Mouse (Mus musculus) right cerebral cortex, postnatal 25 days (tissue): ENCODE data around the gene Rora.

Experiments used
- DNase-seq: peaks from one replicate; pipeline ENCODE4 v3.0.0; 2022

Rora gene

GRCm38 (mm10) chr9:68966540-68966939, 313.0 kb downstream of the Rora start:
- DNase-seq: no peak

DNA sequence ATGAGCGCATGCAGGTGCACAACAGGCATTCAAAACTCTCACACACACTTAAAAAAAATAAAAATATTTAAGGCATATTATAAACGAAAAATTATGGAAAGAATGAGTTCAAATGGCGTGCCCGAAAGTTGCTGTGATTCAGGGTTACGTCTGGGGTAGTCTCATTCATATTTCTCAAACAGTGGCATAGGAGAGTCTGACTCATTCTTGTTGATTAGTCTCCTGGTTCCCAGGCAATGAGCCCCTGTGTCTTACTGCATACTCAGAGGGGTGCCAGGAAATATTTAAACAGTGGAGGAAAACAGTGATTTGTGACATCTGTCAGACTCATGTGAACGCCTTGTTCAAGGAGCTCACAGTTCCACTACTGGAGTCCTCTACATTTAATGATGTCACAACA, 316.5 kb downstream of the Rora start:
- no peak for DNase-seq

DNA sequence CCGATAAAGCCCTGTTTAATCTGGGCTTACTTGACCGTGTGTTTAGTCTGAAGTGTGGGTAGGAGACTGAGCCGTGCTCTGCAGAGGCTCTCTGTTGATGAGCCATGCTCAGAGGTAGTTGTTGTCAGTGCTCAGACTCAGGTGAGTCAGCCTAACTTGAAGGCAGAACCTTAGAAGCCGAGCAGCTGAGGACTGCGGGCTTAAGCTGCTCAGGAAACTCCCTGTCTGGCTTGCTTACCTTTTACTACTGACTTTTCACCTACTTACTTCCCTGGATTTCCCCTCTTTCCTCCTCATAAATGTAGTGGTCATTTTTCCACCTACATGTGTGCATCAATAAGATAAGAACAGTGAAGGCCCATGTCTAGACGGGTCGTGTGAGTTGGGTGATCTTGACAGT, 318.7 kb downstream of the Rora start:
- DNase-seq: no peak

- DNase-seq: no peak
Observed at GRCm38 (mm10) chr9:68974517-68974916, 320.9 kb downstream of the Rora start.

GRCm38 (mm10) chr9:68976136-68976535, 322.6 kb downstream of the Rora start:
- no peak for DNase-seq

DNA sequence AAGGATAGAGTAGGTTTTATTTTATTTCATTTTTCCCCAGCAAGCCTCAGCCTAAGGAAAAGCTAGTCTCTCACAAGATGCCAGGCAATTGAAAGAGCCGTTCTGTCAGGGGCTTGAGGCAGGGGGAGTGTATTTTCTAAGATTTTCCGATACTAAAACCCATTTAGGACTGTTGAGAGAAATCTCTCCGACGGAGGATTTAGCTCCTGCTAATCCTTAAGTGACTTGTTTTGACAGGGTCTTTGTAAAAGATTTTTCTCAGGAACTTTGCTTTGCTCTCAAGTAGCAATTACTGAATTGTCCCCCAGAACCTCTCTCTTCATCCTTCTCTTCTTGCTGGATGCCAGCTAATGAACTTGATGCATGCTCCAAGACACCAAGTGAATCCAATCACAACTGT, 323.3 kb downstream of the Rora start:
- DNase-seq: no peak

GRCm38 (mm10) chr9:68978656-68979055, 325.1 kb downstream of the Rora start:
- DNase-seq: no peak

DNA sequence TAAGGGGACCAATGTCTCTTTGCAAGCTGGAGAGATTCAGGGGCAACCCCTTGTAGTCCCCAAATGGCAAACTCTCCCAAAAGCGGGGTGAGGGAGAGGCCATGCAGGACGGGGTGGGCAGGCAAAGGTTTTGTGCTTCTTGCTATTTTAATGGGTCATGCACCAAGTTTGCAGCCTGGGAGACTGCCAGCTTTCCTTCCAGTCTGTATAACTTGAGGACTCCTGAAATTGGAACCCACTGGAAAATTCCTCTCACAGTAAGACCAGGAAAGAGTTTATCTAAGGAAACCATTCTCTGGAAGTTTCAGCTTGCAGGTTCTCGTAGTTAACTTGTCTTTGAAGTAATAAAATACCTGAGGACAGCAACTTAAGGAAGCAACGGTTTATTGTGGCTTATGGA, 326.5 kb downstream of the Rora start:
- no peak for DNase-seq

- DNase-seq: no peak
Observed at GRCm38 (mm10) chr9:68985046-68985445, 331.5 kb downstream of the Rora start.

- DNase-seq: no peak
Observed at GRCm38 (mm10) chr9:68985796-68986195, 332.2 kb downstream of the Rora start.

DNA sequence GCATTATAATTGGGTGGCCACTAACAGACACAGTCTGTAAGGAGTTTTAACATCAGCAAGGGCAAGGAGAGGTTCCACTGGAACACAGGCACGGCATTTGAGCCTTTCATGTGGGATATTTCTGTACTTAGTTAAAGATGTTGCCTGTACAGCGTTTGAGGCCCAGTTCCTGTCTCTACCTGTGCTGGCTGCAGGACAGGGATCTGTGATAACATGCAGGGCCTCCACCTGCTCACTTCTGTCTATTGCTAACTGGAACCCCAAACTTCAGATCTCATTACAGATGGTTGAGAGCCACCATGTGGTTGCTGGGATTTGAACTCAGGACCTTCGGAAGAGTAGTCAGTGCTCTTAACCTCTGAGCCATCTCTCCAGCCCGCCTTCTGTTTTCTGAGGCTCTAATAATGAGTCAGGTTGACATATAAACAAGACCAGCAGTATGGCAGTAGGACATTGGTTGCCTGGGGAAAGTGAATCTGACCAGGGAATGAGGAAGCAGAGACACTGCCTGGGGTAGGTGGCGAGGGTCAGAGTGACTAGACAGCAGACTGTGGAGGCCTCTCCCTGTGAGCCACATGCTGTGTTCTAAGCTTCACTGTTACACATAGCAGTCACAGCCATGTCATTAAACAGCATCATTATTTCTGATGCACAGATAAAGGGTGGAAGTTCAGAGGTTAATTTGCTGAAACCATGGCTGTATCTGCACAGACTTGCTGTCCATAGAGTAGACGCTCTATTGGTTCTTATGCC, 333.9 kb downstream of the Rora start:
- no peak for DNase-seq

DNA sequence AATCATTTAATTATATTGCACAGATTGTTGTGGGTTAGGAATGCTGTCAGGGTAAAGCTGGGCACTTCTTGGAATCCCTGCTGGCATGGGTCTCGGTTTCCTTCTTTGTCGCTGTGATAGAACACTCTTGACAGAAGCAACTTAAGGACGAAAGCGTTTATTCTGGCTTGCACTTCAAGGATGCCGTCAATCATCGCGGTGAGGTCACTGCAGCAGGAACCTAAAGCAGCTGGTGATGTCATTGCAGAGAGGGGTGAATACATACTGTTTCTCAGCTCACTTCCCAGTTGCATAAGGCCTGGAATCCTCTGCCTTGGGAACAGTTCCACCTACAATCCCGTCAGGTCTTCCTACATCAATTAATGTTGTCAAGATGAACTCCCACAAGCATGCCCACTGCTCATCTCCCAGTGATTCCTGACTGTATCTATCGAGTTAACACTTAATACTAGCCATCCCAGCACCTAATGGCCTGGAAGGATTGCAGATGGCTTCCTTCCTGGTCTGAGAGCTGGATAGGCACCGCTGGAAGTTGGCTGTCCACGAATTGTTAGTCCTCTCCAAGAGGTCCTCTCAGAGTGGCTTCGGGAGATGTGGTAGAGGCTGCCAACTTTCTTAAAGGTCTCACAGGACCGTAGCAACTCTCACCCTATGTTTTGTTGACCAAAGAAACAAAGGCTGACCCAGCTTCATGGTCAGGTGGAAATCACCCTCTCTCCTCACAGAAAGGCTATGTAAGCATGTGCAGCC, 334.8 kb downstream of the Rora start:
- no peak for DNase-seq

DNA sequence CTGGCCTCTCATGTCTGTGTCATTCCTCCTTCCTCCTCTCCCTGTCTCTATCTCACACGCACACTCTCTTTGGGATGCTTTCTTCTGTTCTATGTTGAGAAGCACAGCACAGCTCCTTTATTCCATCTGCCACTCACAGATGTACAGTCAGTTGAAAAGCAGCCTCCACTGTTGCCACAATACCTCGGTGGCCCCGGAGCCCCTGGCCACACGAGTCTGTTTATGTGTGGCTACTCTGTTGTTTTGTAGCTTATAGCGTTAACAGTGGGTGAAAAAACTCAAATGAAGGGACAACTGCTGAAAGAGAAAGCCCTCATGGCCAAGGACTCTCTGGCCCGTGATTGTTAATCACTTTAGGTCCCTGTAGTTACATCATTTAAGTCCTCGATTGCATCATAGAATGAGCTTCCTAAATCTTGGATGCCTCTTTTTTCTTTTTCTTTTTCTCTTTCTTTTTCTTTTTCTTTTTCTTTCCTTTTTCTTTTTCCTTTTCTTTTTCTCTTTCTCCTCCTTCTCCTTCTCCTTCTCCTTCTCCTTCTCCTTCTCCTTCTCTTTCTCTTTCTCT, 336.4 kb downstream of the Rora start:
- DNase-seq: no peak

DNA sequence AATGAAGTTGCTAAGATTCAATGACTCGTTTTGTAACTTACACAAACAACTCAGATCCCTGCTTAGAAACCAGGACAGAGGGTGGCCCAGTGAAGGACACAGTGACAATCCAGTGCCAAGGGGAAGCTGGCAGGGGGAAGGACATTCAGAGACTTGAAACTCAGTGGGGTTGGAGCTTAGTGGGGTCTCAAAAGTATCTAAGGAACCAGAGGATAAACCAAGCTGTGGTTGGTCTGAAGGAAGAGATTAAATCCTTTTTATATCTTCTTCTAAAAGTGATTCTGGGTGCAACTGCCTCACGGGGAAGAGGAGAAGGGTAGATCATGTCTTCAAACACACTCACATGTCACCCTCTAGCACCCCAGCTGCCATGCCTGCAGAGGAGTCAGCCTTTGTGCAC, 340.3 kb downstream of the Rora start:
- no peak for DNase-seq

GRCm38 (mm10) chr9:68998961-68999360, 345.4 kb downstream of the Rora start:
- DNase-seq: no peak

DNA sequence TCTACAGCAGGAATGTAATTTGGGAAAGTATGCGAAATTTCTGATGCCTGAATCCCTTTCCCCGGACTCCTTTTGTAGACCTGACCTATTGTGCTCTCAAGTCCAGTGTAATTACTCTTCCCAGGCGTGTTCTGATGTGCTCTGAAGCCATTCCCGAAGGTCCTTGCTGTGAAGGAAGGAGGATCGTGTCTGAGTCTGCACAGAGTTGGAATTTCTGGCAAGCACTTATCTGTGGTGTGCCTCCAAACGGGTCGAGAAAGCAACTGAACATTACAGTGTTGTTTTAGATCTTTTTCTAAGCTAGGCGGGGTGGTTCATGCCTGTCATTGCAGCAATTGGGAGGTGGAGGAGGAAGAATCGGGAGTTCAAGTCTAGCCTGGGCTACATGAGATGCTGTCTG, 350.9 kb downstream of the Rora start:
- DNase-seq: no peak

- DNase-seq: no peak
Observed at GRCm38 (mm10) chr9:69006666-69007065, 353.1 kb downstream of the Rora start.

DNA sequence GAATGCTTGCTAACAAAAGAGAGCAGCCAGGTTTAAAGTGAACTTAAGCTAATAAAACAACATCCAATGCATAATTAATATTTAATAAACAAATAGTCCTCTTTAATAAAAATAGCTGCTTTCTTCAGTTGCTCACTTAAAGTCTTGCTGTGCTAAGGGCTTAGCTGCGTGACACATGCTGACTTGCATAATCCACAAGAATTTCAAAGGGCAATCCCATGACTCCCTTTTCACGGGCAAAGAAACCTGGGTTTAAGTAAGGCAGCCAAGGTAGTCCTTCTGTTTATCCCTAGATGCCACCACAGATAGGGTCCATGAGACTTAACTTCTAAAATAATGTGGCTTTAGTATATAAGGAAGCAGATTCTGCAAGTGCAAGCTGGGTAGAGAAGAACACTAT, 355.1 kb downstream of the Rora start:
- DNase-seq: no peak

DNA sequence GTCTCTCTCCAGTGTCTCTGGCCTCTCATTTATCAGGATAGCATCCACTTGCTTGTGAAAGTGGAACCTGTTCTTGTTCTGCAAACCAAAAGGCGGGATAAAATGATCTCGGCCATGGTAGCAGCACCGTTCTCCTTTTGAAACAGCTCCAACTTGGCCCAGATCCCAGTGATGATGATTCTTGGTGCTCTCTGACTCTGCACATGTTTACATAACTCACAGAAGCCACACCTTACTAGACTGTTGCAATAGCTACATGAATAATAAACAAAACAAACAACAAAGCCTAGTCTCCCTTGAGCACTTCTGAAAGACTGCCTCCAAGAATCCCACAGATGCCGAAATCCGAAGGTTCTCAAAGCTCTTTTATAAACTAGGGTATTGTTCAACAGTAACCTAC, 357.3 kb downstream of the Rora start:
- DNase-seq: no peak

- DNase-seq: no peak
Observed at GRCm38 (mm10) chr9:69013186-69013715, 359.7 kb downstream of the Rora start.

- no peak for DNase-seq
Observed at GRCm38 (mm10) chr9:69014203-69014602, 360.6 kb downstream of the Rora start.

DNA sequence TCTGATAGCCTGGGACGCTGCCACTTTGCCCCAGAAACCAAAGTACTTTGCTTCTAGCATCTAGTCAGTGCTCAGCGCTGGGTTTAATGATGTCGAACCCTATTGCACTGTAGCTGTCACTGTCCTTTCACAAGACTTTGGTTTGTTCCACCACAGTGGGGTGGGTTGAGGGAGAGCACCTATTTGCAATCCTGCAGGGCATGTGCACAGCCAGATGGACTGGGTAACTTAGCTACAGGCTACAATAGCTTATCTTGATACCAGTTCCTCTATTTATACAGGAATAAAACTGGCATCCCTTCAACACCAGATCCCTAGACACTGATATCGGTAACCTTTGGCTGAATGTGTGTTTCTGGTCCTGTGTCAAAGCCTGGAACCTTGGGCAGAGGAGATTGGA, 366.8 kb downstream of the Rora start:
- no peak for DNase-seq

DNA sequence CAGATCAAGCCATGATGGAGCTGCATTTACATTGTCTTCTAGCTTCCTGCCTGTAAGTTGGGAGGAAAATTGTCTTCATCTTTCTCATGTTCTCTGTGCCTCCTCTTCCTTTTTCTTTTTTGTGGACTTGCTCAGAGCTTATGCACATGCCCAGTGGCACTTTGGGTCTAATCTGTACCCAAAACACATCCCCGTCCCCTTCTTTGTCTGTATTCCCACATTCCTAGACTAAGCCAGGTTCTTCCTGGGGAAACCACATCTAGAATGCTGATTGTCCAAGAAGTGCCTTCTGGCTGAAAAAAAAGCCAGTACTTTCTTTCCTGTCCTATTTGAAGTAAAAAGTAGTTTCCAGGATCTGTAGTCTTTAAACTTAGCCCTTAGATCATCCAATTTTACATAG, 367.9 kb downstream of the Rora start:
- no peak for DNase-seq

DNA sequence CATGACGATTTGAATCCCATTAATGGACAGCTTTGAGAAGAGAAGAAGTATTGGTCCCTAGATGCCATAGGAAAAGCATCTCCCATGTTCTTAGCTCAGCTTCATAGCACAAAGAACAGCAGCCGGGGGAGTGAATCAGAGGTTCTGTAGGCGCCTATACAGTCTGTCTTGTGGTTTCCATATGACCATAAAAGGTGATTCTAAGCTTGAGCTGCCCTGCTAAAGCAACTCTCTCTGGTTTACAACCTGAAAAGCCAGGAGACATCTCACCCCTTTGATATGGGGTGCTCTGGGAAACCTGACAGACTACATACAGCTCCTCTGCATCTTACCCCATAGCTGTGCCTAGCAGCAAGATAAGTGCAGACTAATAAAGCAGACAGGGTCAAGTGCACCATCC, 369.7 kb downstream of the Rora start:
- no peak for DNase-seq
